Mouse (Mus musculus): ENCODE results near the gene Gas7. TPM values are rescaled to one million over a fixed set of nuclear protein-coding genes. Genes with fewer than 3 reads are reported as not detected.

The Gas7 gene
- polyA plus RNA-seq, 1 experiment from 2014 or later: 53.5 TPM

DNA sequence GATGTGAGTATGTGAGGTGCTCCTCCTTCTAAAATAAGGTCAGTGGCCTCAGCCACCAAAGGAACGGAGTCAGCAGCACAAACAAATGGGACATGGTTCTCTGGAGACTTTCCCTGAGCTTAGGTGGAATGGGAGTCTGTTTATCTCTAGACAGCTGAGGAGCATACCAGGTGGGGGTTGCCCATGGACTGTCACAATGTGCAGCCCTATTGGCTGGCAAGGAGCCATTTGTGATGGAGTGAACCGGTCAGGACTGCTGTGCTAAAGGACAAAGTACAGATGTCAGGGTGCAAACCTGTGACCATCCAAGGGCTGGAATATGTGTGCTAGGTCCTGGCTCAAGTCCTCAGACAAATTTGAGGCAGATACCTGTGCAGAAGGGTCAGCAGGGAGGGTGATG is 173.3 kb downstream of the Gas7 start:
- no peak overlapping the region for H3K9ac ChIP-seq (ENCODE audit: low read depth, low read length)

GRCm38 (mm10) chr11:67632906-67633305 is 177.7 kb downstream of the Gas7 start:
- H3K4me2 ChIP-seq (ENCODE audit: low read length): no peak overlapping the region
- 82% methylated on average over 8 of the region's 8 CpGs for WGBS

More for the DNA sequence above, 173.3 kb downstream of the Gas7 start:
- no peaks in the 10 kb centered on the region for H3K4me1 ChIP-seq (ENCODE audit: control insufficient read depth, insufficient read depth, low read length)
- no peak overlapping the region for H3K4me3 ChIP-seq (ENCODE audit: low read depth, low read length)
- no peak overlapping the region for H3K4me2 ChIP-seq (ENCODE audit: low read length)
- no peak overlapping the region for H3K27ac ChIP-seq (ENCODE audit: low read length)
- H3K36me3 ChIP-seq (ENCODE audit: control insufficient read depth, insufficient read depth, low read length): no peaks in the 10 kb centered on the region
- WGBS: 93% methylated on average over 2 of the region's 2 CpGs
- no peak for ATAC-seq
- no peaks in the 10 kb centered on the region for H3K9me3 ChIP-seq (replicated peaks; ENCODE audit: control insufficient read depth, low read length, poor library complexity, severe bottlenecking)
- H3K27me3 ChIP-seq (ENCODE audit: control insufficient read depth, insufficient read depth, low read depth, low read length): no peaks in the 10 kb centered on the region

DNA sequence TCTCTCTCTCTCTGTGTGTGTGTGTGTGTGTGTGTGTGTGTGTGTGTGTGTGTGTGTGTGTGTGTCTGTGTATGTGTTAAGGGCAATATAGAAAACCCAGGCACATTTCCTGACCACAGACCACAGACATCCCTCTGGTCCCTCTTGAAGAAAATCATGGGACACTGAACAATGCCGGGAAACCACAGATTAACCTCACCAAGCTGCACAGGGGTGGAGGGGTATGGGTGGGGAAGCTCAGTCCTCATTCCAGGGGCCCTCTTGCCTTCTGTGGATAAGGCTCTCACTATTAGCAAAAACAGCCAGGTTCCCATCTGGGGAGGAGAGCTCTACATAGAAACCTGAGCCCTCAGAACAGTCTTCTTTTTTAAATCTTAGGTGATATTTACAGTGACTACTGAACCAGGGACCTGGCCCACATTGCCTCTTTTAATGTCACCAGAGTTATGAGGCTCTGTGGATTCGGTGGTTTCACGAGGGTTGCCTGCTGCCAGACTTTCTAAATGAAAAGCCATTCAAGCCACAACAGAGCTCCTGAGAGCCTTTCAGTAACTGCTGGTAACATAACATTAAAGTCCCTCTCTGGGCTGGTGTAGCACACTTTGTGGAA is 178.5 kb downstream of the Gas7 start:
- H3K27ac ChIP-seq (ENCODE audit: low read length): no peak overlapping the region
- H3K4me2 ChIP-seq (ENCODE audit: low read length): no peak overlapping the region
- no peaks in the 10 kb centered on the region for H3K4me1 ChIP-seq (ENCODE audit: control insufficient read depth, insufficient read depth, low read length)
- no peak overlapping the region for H3K4me3 ChIP-seq (ENCODE audit: low read depth, low read length)
- no peaks in the 10 kb centered on the region for H3K27me3 ChIP-seq (ENCODE audit: control insufficient read depth, insufficient read depth, low read depth, low read length)
- WGBS: 63% methylated on average over 3 of the region's 3 CpGs
- no peaks in the 10 kb centered on the region for H3K9me3 ChIP-seq (replicated peaks; ENCODE audit: control insufficient read depth, low read length, poor library complexity, severe bottlenecking)
- no peaks in the 10 kb centered on the region for H3K36me3 ChIP-seq (ENCODE audit: control insufficient read depth, insufficient read depth, low read length)
- H3K9ac ChIP-seq (ENCODE audit: low read depth, low read length): no peak overlapping the region
- no peak for ATAC-seq

More at GRCm38 (mm10) chr11:67632906-67633305, 177.7 kb downstream of the Gas7 start:
- Histone ChIP-seq H3K36me3 (ENCODE audit: control insufficient read depth, insufficient read depth, low read length) (no peaks in the 10 kb centered on the region), H3K9ac (ENCODE audit: low read depth, low read length) (no peak overlapping the region), H3K9me3 (replicated peaks; ENCODE audit: control insufficient read depth, low read length, poor library complexity, severe bottlenecking) (no peaks in the 10 kb centered on the region), H3K4me3 (ENCODE audit: low read depth, low read length) (no peak overlapping the region), H3K27me3 (ENCODE audit: control insufficient read depth, insufficient read depth, low read depth, low read length) (no peaks in the 10 kb centered on the region), H3K4me1 (ENCODE audit: control insufficient read depth, insufficient read depth, low read length) (no peaks in the 10 kb centered on the region), H3K27ac (ENCODE audit: low read length) (no peak overlapping the region)
- no peak for ATAC-seq

GRCm38 (mm10) chr11:67636201-67636600 is 181.0 kb downstream of the Gas7 start:
- no peaks in the 10 kb centered on the region for H3K4me1 ChIP-seq (ENCODE audit: control insufficient read depth, insufficient read depth, low read length)
- H3K36me3 ChIP-seq (ENCODE audit: control insufficient read depth, insufficient read depth, low read length): no peaks in the 10 kb centered on the region
- no peaks in the 10 kb centered on the region for H3K9me3 ChIP-seq (replicated peaks; ENCODE audit: control insufficient read depth, low read length, poor library complexity, severe bottlenecking)
- H3K4me2 ChIP-seq (ENCODE audit: low read length): no peak overlapping the region
- ATAC-seq: no peak
- 77% methylated on average over 4 of the region's 4 CpGs for WGBS
- no peaks in the 10 kb centered on the region for H3K27me3 ChIP-seq (ENCODE audit: control insufficient read depth, insufficient read depth, low read depth, low read length)
- H3K27ac ChIP-seq (ENCODE audit: low read length): no peak overlapping the region
- no peak overlapping the region for H3K9ac ChIP-seq (ENCODE audit: low read depth, low read length)
- no peak overlapping the region for H3K4me3 ChIP-seq (ENCODE audit: low read depth, low read length)

GRCm38 (mm10) chr11:67636905-67637586 is 181.8 kb downstream of the Gas7 start:
- no peak overlapping the region for H3K4me3 ChIP-seq (ENCODE audit: low read depth, low read length)
- no peak for ATAC-seq
- WGBS: 65% methylated on average over 6 of the region's 6 CpGs

GRCm38 (mm10) chr11:67638401-67638800 is 183.2 kb downstream of the Gas7 start:
- Histone ChIP-seq H3K36me3 (ENCODE audit: control insufficient read depth, insufficient read depth, low read length) (no peaks in the 10 kb centered on the region), H3K4me2 (ENCODE audit: low read length) (no peak overlapping the region), H3K4me1 (ENCODE audit: control insufficient read depth, insufficient read depth, low read length) (no peaks in the 10 kb centered on the region), H3K27me3 (ENCODE audit: control insufficient read depth, insufficient read depth, low read depth, low read length) (no peaks in the 10 kb centered on the region), H3K9me3 (replicated peaks; ENCODE audit: control insufficient read depth, low read length, poor library complexity, severe bottlenecking) (no peaks in the 10 kb centered on the region), H3K27ac (ENCODE audit: low read length) (no peak overlapping the region), H3K4me3 (ENCODE audit: low read depth, low read length) (no peak overlapping the region), H3K9ac (ENCODE audit: low read depth, low read length) (no peak overlapping the region)
- WGBS: 86% methylated on average over 3 of the region's 3 CpGs
- no peak for ATAC-seq

More at GRCm38 (mm10) chr11:67636905-67637586, 181.8 kb downstream of the Gas7 start:
- Histone ChIP-seq H3K9me3 (replicated peaks; ENCODE audit: control insufficient read depth, low read length, poor library complexity, severe bottlenecking) (no peaks in the 10 kb centered on the region), H3K9ac (ENCODE audit: low read depth, low read length) (no peak overlapping the region), H3K4me1 (ENCODE audit: control insufficient read depth, insufficient read depth, low read length) (no peaks in the 10 kb centered on the region), H3K27ac (ENCODE audit: low read length) (no peak overlapping the region), H3K27me3 (ENCODE audit: control insufficient read depth, insufficient read depth, low read depth, low read length) (no peaks in the 10 kb centered on the region), H3K36me3 (ENCODE audit: control insufficient read depth, insufficient read depth, low read length) (no peaks in the 10 kb centered on the region), H3K4me2 (ENCODE audit: low read length) (no peak overlapping the region)

DNA sequence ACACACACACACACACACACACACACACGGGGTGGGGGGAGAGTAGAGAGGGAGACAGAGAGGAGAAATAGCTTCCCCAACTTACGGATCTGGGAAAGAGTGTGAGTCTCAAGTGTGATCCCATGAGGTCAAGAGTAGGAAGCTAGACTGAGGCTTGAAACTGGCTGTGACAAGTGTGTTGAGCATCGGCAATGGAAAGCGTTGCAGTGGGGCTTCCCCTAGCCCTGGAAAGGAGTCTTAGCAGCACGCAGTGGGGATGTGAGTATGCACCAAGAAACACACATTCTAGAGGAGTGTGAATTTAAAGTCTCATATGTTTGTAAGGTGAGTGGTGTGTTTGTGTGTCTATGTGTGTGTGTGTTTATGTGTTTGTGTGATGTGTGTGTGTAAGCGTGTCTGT is 185.1 kb downstream of the Gas7 start:
- Histone ChIP-seq H3K4me2 (ENCODE audit: low read length) (no peak overlapping the region), H3K9me3 (replicated peaks; ENCODE audit: control insufficient read depth, low read length, poor library complexity, severe bottlenecking) (no peaks in the 10 kb centered on the region), H3K27ac (ENCODE audit: low read length) (no peak overlapping the region), H3K4me3 (ENCODE audit: low read depth, low read length) (no peak overlapping the region), H3K27me3 (ENCODE audit: control insufficient read depth, insufficient read depth, low read depth, low read length) (no peaks in the 10 kb centered on the region), H3K9ac (ENCODE audit: low read depth, low read length) (no peak overlapping the region), H3K36me3 (ENCODE audit: control insufficient read depth, insufficient read depth, low read length) (no peaks in the 10 kb centered on the region), H3K4me1 (ENCODE audit: control insufficient read depth, insufficient read depth, low read length) (no peaks in the 10 kb centered on the region)
- 90% methylated on average over 6 of the region's 6 CpGs for WGBS
- ATAC-seq: no peak

GRCm38 (mm10) chr11:67642421-67642820 is 187.2 kb downstream of the Gas7 start:
- Histone ChIP-seq H3K36me3 (ENCODE audit: control insufficient read depth, insufficient read depth, low read length) (no peaks in the 10 kb centered on the region), H3K4me3 (ENCODE audit: low read depth, low read length) (no peak overlapping the region), H3K9me3 (replicated peaks; ENCODE audit: control insufficient read depth, low read length, poor library complexity, severe bottlenecking) (no peaks in the 10 kb centered on the region), H3K4me2 (ENCODE audit: low read length) (no peak overlapping the region), H3K4me1 (ENCODE audit: control insufficient read depth, insufficient read depth, low read length) (no peaks in the 10 kb centered on the region), H3K27me3 (ENCODE audit: control insufficient read depth, insufficient read depth, low read depth, low read length) (no peaks in the 10 kb centered on the region), H3K9ac (ENCODE audit: low read depth, low read length) (no peak overlapping the region), H3K27ac (ENCODE audit: low read length) (no peak overlapping the region)
- no peak for ATAC-seq
- WGBS: 95% methylated on average over 8 of the region's 8 CpGs

DNA sequence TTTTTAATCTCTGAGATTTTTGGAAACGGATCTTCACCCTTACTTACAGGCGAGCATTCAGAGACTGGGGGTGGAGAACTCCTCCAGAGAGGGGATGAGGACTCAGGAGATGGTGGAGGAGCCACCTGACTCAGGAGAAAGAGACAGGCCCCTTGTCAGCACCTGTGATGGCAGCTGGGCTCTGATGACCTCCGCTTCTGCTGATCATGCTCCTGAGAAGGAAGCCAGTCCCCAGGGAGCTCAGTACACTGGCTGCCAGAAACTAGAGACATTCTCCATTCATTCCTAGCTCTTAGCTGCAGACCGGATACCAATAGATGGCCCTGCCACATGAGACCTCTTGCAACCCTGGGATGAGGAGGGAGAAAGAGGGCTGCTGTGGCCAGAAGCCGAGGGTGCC is 187.6 kb downstream of the Gas7 start:
- H3K4me3 ChIP-seq (ENCODE audit: low read depth, low read length): no peak overlapping the region
- no peaks in the 10 kb centered on the region for H3K4me1 ChIP-seq (ENCODE audit: control insufficient read depth, insufficient read depth, low read length)
- H3K36me3 ChIP-seq (ENCODE audit: control insufficient read depth, insufficient read depth, low read length): no peaks in the 10 kb centered on the region
- H3K27me3 ChIP-seq (ENCODE audit: control insufficient read depth, insufficient read depth, low read depth, low read length): no peaks in the 10 kb centered on the region
- no peak overlapping the region for H3K4me2 ChIP-seq (ENCODE audit: low read length)
- no peak overlapping the region for H3K27ac ChIP-seq (ENCODE audit: low read length)
- 84% methylated on average over 5 of the region's 5 CpGs for WGBS
- no peak for ATAC-seq
- no peaks in the 10 kb centered on the region for H3K9me3 ChIP-seq (replicated peaks; ENCODE audit: control insufficient read depth, low read length, poor library complexity, severe bottlenecking)
- no peak overlapping the region for H3K9ac ChIP-seq (ENCODE audit: low read depth, low read length)
